Mouse (Mus musculus): ENCODE results near the gene Hint2. TPM values are rescaled to one million over a fixed set of nuclear protein-coding genes. Genes with fewer than 3 reads are reported as not detected.

Gene Hint2
- polyA plus RNA-seq, 1 experiment from 2014 or later = 88.0 TPM

- no peaks in the 10 kb centered on the region for H3K36me3 ChIP-seq (ENCODE audit: control insufficient read depth, insufficient read depth, low read length)
- H3K9me3 ChIP-seq (ENCODE audit: control insufficient read depth, low read length) = no peaks in the 10 kb centered on the region
- WGBS = 29% methylated on average over 5 of the region's 5 CpGs
- H3K4me1 ChIP-seq (replicated peaks; ENCODE audit: control insufficient read depth, insufficient read depth, low read length) = peaks cover 22% of the 10 kb centered on the region
- no peak overlapping the region for H3K9ac ChIP-seq (ENCODE audit: low read depth, low read length)
- H3K4me3 ChIP-seq (ENCODE audit: low read depth, low read length) = no peak overlapping the region
- H3K27me3 ChIP-seq (replicated peaks; ENCODE audit: control insufficient read depth, insufficient read depth, low read length) = peaks cover 2% of the 10 kb centered on the region; the same call in 1 of the 2 replicates
- H3K27ac ChIP-seq (ENCODE audit: low read depth, low read length) = no peak overlapping the region
- no peak for DNase-seq (ENCODE audit: low spot score)
- peak; percentile 54; the same call in 1 of the 2 replicates for ATAC-seq (replicated peaks; ENCODE audit: low FRiP score)
- no peak overlapping the region for H3K4me2 ChIP-seq
Observed at GRCm38 (mm10) chr4:43693806-43694241, 37.6 kb upstream of the Hint2 start.

GRCm38 (mm10) chr4:43691026-43691425 is 34.8 kb upstream of the Hint2 start:
- Histone ChIP-seq H3K9ac (ENCODE audit: low read depth, low read length) (no peak overlapping the region), H3K27ac (ENCODE audit: low read depth, low read length) (no peak overlapping the region), H3K4me3 (ENCODE audit: low read depth, low read length) (no peak overlapping the region), H3K9me3 (ENCODE audit: control insufficient read depth, low read length) (no peaks in the 10 kb centered on the region), H3K27me3 (replicated peaks; ENCODE audit: control insufficient read depth, insufficient read depth, low read length) (no peaks in the 10 kb centered on the region), H3K4me1 (replicated peaks; ENCODE audit: control insufficient read depth, insufficient read depth, low read length) (peaks cover 22% of the 10 kb centered on the region), H3K4me2 (no peak overlapping the region), H3K36me3 (ENCODE audit: control insufficient read depth, insufficient read depth, low read length) (no peaks in the 10 kb centered on the region)
- DNase-seq (ENCODE audit: low spot score) (no peak), ATAC-seq (replicated peaks; ENCODE audit: low FRiP score) (no peak)
- WGBS = 73% methylated on average over 5 of the region's 5 CpGs

- no peak for ATAC-seq (replicated peaks; ENCODE audit: low FRiP score)
- Histone ChIP-seq H3K27ac (ENCODE audit: low read depth, low read length) (no peak overlapping the region), H3K9me3 (ENCODE audit: control insufficient read depth, low read length) (no peaks in the 10 kb centered on the region), H3K9ac (ENCODE audit: low read depth, low read length) (no peak overlapping the region), H3K27me3 (replicated peaks; ENCODE audit: control insufficient read depth, insufficient read depth, low read length) (no peaks in the 10 kb centered on the region), H3K36me3 (ENCODE audit: control insufficient read depth, insufficient read depth, low read length) (no peaks in the 10 kb centered on the region), H3K4me3 (ENCODE audit: low read depth, low read length) (no peak overlapping the region), H3K4me2 (no peak overlapping the region), H3K4me1 (replicated peaks; ENCODE audit: control insufficient read depth, insufficient read depth, low read length) (peaks cover 14% of the 10 kb centered on the region)
- 90% methylated on average over 17 of the region's 17 CpGs for WGBS
- no peak for DNase-seq (ENCODE audit: low spot score)
Observed at GRCm38 (mm10) chr4:43690021-43690420, 33.8 kb upstream of the Hint2 start.

- Histone ChIP-seq H3K27ac (ENCODE audit: low read depth, low read length) (no peak overlapping the region), H3K4me3 (ENCODE audit: low read depth, low read length) (no peak overlapping the region), H3K9ac (ENCODE audit: low read depth, low read length) (no peak overlapping the region), H3K4me2 (no peak overlapping the region), H3K27me3 (replicated peaks; ENCODE audit: control insufficient read depth, insufficient read depth, low read length) (no peaks in the 10 kb centered on the region), H3K36me3 (ENCODE audit: control insufficient read depth, insufficient read depth, low read length) (no peaks in the 10 kb centered on the region), H3K4me1 (replicated peaks; ENCODE audit: control insufficient read depth, insufficient read depth, low read length) (no peaks in the 10 kb centered on the region), H3K9me3 (ENCODE audit: control insufficient read depth, low read length) (no peaks in the 10 kb centered on the region)
- ATAC-seq (replicated peaks; ENCODE audit: low FRiP score) (no peak), DNase-seq (ENCODE audit: low spot score) (no peak)
- 79% methylated on average over 7 of the region's 7 CpGs for WGBS
Observed at GRCm38 (mm10) chr4:43679416-43680043, 23.3 kb upstream of the Hint2 start.

- 88% methylated on average over 6 of the region's 6 CpGs for WGBS
- H3K9me3 ChIP-seq (ENCODE audit: control insufficient read depth, low read length) = no peaks in the 10 kb centered on the region
- H3K4me2 ChIP-seq = no peak overlapping the region
- no peak overlapping the region for H3K27ac ChIP-seq (ENCODE audit: low read depth, low read length)
- H3K36me3 ChIP-seq (ENCODE audit: control insufficient read depth, insufficient read depth, low read length) = no peaks in the 10 kb centered on the region
- H3K9ac ChIP-seq (ENCODE audit: low read depth, low read length) = no peak overlapping the region
- no peak overlapping the region for H3K4me3 ChIP-seq (ENCODE audit: low read depth, low read length)
- no peak for ATAC-seq (replicated peaks; ENCODE audit: low FRiP score)
- no peaks in the 10 kb centered on the region for H3K4me1 ChIP-seq (replicated peaks; ENCODE audit: control insufficient read depth, insufficient read depth, low read length)
- no peak for DNase-seq (ENCODE audit: low spot score)
- no peaks in the 10 kb centered on the region for H3K27me3 ChIP-seq (replicated peaks; ENCODE audit: control insufficient read depth, insufficient read depth, low read length)
Observed at GRCm38 (mm10) chr4:43678541-43678940, 22.3 kb upstream of the Hint2 start.

- ATAC-seq (replicated peaks; ENCODE audit: low FRiP score) (no peak), DNase-seq (ENCODE audit: low spot score) (no peak)
- H3K27me3 ChIP-seq (replicated peaks; ENCODE audit: control insufficient read depth, insufficient read depth, low read length) = no peaks in the 10 kb centered on the region
- no peaks in the 10 kb centered on the region; the same call in 1 of the 2 replicates for H3K4me1 ChIP-seq (replicated peaks; ENCODE audit: control insufficient read depth, insufficient read depth, low read length)
- no peak overlapping the region for H3K9ac ChIP-seq (ENCODE audit: low read depth, low read length)
- no peaks in the 10 kb centered on the region for H3K36me3 ChIP-seq (ENCODE audit: control insufficient read depth, insufficient read depth, low read length)
- H3K27ac ChIP-seq (ENCODE audit: low read depth, low read length) = no peak overlapping the region
- H3K4me2 ChIP-seq = no peak overlapping the region
- no peak overlapping the region for H3K4me3 ChIP-seq (ENCODE audit: low read depth, low read length)
- 66% methylated on average over 4 of the region's 4 CpGs for WGBS
- no peaks in the 10 kb centered on the region for H3K9me3 ChIP-seq (ENCODE audit: control insufficient read depth, low read length)
Observed at GRCm38 (mm10) chr4:43675608-43676007, 19.3 kb upstream of the Hint2 start.

GRCm38 (mm10) chr4:43674974-43675373 is 18.7 kb upstream of the Hint2 start:
- Histone ChIP-seq H3K36me3 (ENCODE audit: control insufficient read depth, insufficient read depth, low read length) (no peaks in the 10 kb centered on the region), H3K4me2 (no peak overlapping the region), H3K4me1 (replicated peaks; ENCODE audit: control insufficient read depth, insufficient read depth, low read length) (peaks cover 1% of the 10 kb centered on the region), H3K9me3 (ENCODE audit: control insufficient read depth, low read length) (no peaks in the 10 kb centered on the region), H3K9ac (ENCODE audit: low read depth, low read length) (no peak overlapping the region), H3K27me3 (replicated peaks; ENCODE audit: control insufficient read depth, insufficient read depth, low read length) (no peaks in the 10 kb centered on the region), H3K27ac (ENCODE audit: low read depth, low read length) (no peak overlapping the region), H3K4me3 (ENCODE audit: low read depth, low read length) (no peak overlapping the region)
- ATAC-seq (replicated peaks; ENCODE audit: low FRiP score) = no peak
- WGBS = 72% methylated on average over 5 of the region's 5 CpGs
- DNase-seq (ENCODE audit: low spot score) = no peak

GRCm38 (mm10) chr4:43673703-43674102 is 17.4 kb upstream of the Hint2 start:
- H3K9me3 ChIP-seq (ENCODE audit: control insufficient read depth, low read length) = no peaks in the 10 kb centered on the region
- H3K27me3 ChIP-seq (replicated peaks; ENCODE audit: control insufficient read depth, insufficient read depth, low read length) = no peaks in the 10 kb centered on the region
- H3K4me1 ChIP-seq (replicated peaks; ENCODE audit: control insufficient read depth, insufficient read depth, low read length) = peaks cover 8% of the 10 kb centered on the region
- no peak overlapping the region for H3K27ac ChIP-seq (ENCODE audit: low read depth, low read length)
- no peak for ATAC-seq (replicated peaks; ENCODE audit: low FRiP score)
- H3K4me3 ChIP-seq (ENCODE audit: low read depth, low read length) = no peak overlapping the region
- DNase-seq (ENCODE audit: low spot score) = no peak
- no peak overlapping the region for H3K9ac ChIP-seq (ENCODE audit: low read depth, low read length)
- no peak overlapping the region for H3K4me2 ChIP-seq
- WGBS = 67% methylated on average over 8 of the region's 8 CpGs
- no peaks in the 10 kb centered on the region for H3K36me3 ChIP-seq (ENCODE audit: control insufficient read depth, insufficient read depth, low read length)

- 5% methylated on average over 2 of the region's 2 CpGs for WGBS
- no peak overlapping the region for H3K9ac ChIP-seq (ENCODE audit: low read depth, low read length)
- no peaks in the 10 kb centered on the region for H3K36me3 ChIP-seq (ENCODE audit: control insufficient read depth, insufficient read depth, low read length)
- H3K27me3 ChIP-seq (replicated peaks; ENCODE audit: control insufficient read depth, insufficient read depth, low read length) = 0 out of 2 replicates have a peak, but pooled peaks cover under 1% of the 10 kb centered on the region
- H3K4me2 ChIP-seq = no peak overlapping the region
- H3K4me1 ChIP-seq (replicated peaks; ENCODE audit: control insufficient read depth, insufficient read depth, low read length) = peaks cover 11% of the 10 kb centered on the region
- no peak overlapping the region for H3K27ac ChIP-seq (ENCODE audit: low read depth, low read length)
- H3K4me3 ChIP-seq (ENCODE audit: low read depth, low read length) = no peak overlapping the region
- DNase-seq (ENCODE audit: low spot score) (peak; percentile 71), ATAC-seq (replicated peaks; ENCODE audit: low FRiP score) (no peak)
- H3K9me3 ChIP-seq (ENCODE audit: control insufficient read depth, low read length) = no peaks in the 10 kb centered on the region
Observed at GRCm38 (mm10) chr4:43672070-43672469, 15.8 kb upstream of the Hint2 start.

Measured in liver, embryonic 11.5 days (tissue).